Mouse (Mus musculus): ENCODE measurements around the gene Ifrd1. TPM values are rescaled to one million over a fixed set of nuclear protein-coding genes. Genes with fewer than 3 reads are reported as not detected.
A peak's percentile ranks its signal among the peaks of the same experiment; 100 is the strongest.

The Ifrd1 gene
- polyA plus RNA-seq, 1 experiment from 2014 or later = 108 TPM

DNA sequence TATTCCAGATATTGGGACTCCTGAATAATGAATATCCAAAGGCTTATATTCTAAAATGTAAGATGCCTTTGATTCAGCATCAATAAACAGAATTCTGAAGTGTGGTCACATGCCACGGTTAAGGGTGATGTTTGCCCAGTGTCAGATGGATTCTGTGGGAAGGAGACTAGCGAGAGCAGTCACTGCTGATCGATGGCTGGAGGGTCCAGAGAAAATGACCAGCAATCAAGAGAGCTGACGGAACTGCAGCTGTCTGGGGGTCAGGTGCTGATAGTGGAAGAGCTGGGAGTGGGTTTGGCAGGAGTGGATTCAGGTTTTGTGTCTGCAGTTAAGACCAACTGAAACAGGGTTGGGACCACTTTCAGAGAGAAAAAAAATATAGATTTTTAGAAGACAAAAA is 5.1 kb downstream of the Ifrd1 start:
- 81% methylated on average over 4 of the region's 4 CpGs for WGBS
- no peak overlapping the region for H3K4me2 ChIP-seq (replicated peaks)
- no peak overlapping the region for H3K27ac ChIP-seq (replicated peaks)
- no peak overlapping the region for H3K9ac ChIP-seq
- H3K9me3 ChIP-seq (replicated peaks) = no peaks in the 10 kb centered on the region
- H3K27me3 ChIP-seq = no peaks in the 10 kb centered on the region
- H3K4me1 ChIP-seq = no peaks in the 10 kb centered on the region
- no peak overlapping the region for H3K4me3 ChIP-seq (replicated peaks)
- H3K36me3 ChIP-seq = no peaks in the 10 kb centered on the region
- ATAC-seq (ENCODE audit: insufficient number of reproducible peaks, low FRiP score, low TSS enrichment, low read depth) = no peak

GRCm38 (mm10) chr12:40239161-40239560 is 9.1 kb downstream of the Ifrd1 start:
- Histone ChIP-seq H3K4me1 (no peaks in the 10 kb centered on the region), H3K27ac (replicated peaks) (no peak overlapping the region), H3K9me3 (replicated peaks) (no peaks in the 10 kb centered on the region), H3K27me3 (no peaks in the 10 kb centered on the region), H3K4me2 (replicated peaks) (no peak overlapping the region), H3K4me3 (replicated peaks) (no peak overlapping the region), H3K9ac (no peak overlapping the region), H3K36me3 (no peaks in the 10 kb centered on the region)
- whole genome bisulfite sequencing = 92% methylated on average over 7 of the region's 7 CpGs
- no peak for ATAC-seq (ENCODE audit: insufficient number of reproducible peaks, low FRiP score, low TSS enrichment, low read depth)

DNA sequence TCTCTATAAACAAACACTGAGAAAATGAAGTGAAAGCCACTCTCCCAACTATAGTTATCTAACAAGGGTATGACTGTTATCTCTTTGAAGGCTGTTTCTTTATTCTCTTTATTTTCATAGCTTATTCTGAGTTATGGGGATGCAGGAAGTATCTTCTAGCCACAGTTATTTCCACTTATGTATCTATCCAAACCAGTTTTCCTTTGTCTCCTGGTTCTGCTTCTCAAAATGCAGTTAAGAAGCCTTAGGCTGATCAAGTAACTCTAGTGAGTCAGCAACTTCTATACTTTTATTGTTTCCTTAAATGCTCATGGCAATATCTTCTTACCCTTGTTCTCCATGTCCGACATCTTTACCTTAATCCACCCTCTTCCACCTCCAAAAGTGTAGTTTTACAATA is 16.1 kb downstream of the Ifrd1 start:
- Histone ChIP-seq H3K36me3 (no peaks in the 10 kb centered on the region), H3K4me3 (replicated peaks) (no peak overlapping the region), H3K4me1 (no peaks in the 10 kb centered on the region), H3K4me2 (replicated peaks) (no peak overlapping the region), H3K9me3 (replicated peaks) (no peaks in the 10 kb centered on the region), H3K27me3 (no peaks in the 10 kb centered on the region), H3K27ac (replicated peaks) (no peak overlapping the region), H3K9ac (no peak overlapping the region)
- WGBS = 81% methylated on average over 1 of the region's 1 CpGs
- no peak for ATAC-seq (ENCODE audit: insufficient number of reproducible peaks, low FRiP score, low TSS enrichment, low read depth)

- Histone ChIP-seq H3K9ac (no peak overlapping the region), H3K27me3 (no peaks in the 10 kb centered on the region), H3K27ac (replicated peaks) (no peak overlapping the region), H3K36me3 (no peaks in the 10 kb centered on the region), H3K4me1 (no peaks in the 10 kb centered on the region), H3K4me2 (replicated peaks) (no peak overlapping the region), H3K9me3 (replicated peaks) (no peaks in the 10 kb centered on the region), H3K4me3 (replicated peaks) (no peak overlapping the region)
- ATAC-seq (ENCODE audit: insufficient number of reproducible peaks, low FRiP score, low TSS enrichment, low read depth) = no peak
- WGBS = 89% methylated on average over 2 of the region's 2 CpGs
Measured at GRCm38 (mm10) chr12:40231632-40232031, 16.7 kb downstream of the Ifrd1 start.

DNA sequence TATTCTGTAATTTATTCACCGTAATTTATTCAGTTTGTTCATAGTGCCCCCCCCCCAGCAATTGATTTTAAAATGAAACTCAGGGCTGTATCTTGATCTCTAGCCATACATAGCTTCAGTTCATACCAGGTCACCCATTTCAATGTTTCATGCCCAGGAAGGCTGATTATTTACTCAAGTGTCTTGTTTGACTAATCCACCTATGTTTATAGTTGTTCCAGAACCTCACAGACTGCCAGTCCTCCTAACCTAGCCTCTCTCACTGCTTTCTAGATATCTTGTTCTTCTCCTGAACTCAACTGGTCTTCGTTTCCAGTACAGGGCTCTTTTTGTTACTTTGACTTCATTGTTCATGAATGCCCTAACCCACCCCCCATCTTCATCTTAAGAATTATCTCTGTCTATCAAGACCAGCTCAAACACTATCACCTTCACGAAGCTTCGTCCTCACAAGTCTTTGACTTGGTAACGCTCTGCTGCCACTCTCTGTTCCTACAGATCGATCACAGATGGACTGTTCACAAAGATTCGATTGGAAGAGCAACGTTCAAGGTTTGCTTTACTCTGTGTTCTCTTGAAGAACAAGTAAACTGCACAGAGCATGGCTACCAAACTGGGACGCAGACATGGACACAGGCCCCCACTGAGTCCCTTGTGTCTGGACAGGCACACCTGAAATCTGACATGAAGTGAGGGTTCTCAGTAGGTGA is 24.0 kb downstream of the Ifrd1 start:
- WGBS = 92% methylated on average over 9 of the region's 9 CpGs
- no peak for ATAC-seq (ENCODE audit: insufficient number of reproducible peaks, low FRiP score, low TSS enrichment, low read depth)
- Histone ChIP-seq H3K9me3 (replicated peaks) (no peaks in the 10 kb centered on the region), H3K9ac (no peak overlapping the region), H3K27me3 (no peaks in the 10 kb centered on the region), H3K4me3 (replicated peaks) (no peak overlapping the region), H3K36me3 (no peaks in the 10 kb centered on the region), H3K4me1 (peaks cover 21% of the 10 kb centered on the region), H3K27ac (replicated peaks) (no peak overlapping the region), H3K4me2 (replicated peaks) (no peak overlapping the region)

DNA sequence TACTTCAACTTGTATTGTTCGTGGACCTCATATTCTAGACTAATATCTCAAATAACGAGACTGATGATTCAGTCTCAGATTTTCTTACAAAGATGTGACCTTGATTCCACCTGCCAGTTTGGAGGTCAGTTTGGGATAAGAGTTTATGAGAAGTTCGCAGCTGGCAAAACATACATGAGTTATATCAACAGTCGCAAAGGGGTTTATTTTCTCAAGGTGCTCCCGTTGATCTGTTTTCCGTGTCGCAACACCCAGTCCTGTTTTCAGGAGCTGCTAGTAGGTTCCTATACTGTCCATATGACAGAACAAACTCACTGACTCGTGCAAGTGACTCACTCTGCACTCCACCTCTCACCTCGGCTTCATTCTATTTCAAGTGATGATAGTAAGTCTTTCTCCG is 24.6 kb downstream of the Ifrd1 start:
- Histone ChIP-seq H3K27ac (replicated peaks) (peak overlapping the region; percentile 76; the same call in 1 of the 2 replicates), H3K4me2 (replicated peaks) (peak overlapping the region; percentile 66), H3K27me3 (no peaks in the 10 kb centered on the region), H3K4me1 (peaks cover 21% of the 10 kb centered on the region), H3K9ac (0 out of 2 replicates have a peak overlapping the region, but pooled peaks have one; percentile 37), H3K9me3 (replicated peaks) (no peaks in the 10 kb centered on the region), H3K4me3 (replicated peaks) (peak overlapping the region; percentile 85), H3K36me3 (no peaks in the 10 kb centered on the region)
- no peak for ATAC-seq (ENCODE audit: insufficient number of reproducible peaks, low FRiP score, low TSS enrichment, low read depth)
- WGBS = 47% methylated on average over 10 of the region's 10 CpGs

- Histone ChIP-seq H3K9me3 (replicated peaks) (no peaks in the 10 kb centered on the region), H3K9ac (peak overlapping the region; percentile 92), H3K4me2 (replicated peaks) (peak overlapping the region; percentile 66), H3K36me3 (no peaks in the 10 kb centered on the region), H3K27ac (replicated peaks) (peak overlapping the region; percentile 97), H3K27me3 (no peaks in the 10 kb centered on the region), H3K4me1 (peaks cover 21% of the 10 kb centered on the region), H3K4me3 (replicated peaks) (peak overlapping the region; percentile 85)
- ATAC-seq (ENCODE audit: insufficient number of reproducible peaks, low FRiP score, low TSS enrichment, low read depth) = peak; percentile 99
- under 1% methylated on average over 47 of the region's 47 CpGs for WGBS
Measured at GRCm38 (mm10) chr12:40223082-40223619, 25.2 kb downstream of the Ifrd1 start.

DNA sequence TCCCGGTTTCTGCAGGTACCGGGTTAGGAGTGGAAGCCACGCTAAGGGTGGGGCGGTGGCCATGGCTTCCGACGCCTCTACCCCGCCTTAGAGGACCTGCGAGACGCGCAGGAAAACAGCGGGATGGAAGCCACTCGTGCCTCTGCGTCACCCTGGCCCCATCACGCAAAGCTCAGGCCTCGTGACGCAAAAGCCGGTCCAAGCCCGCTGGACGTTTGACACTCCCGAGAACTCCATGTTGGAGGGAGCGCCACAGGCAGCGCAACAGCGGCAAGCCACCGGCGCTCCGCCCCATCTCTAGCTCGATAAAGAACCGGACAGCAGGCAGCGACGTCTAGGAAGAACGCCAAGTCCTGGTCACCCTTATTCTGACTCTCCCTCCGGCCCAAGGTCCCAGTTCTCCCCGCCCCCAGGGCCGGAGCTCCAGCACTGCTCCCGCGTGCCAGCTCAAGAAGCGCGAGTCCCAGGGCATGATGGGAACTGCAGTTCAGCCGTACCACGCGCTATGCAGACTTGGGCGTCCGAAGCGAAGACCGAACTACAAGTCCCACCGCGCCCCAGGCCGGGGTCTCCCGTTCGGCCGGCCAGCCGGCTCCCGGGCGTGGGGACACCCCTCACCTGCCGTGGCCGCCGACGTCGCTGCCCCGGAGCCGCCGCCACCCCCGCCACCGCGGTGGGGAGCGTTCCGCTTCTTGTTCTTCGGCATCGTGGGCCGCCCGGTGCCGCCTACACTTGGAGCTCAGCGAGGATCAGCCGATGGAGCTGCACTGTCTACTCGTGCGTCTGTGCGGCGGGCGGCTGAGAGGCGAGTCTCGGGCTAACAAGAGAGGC is 25.8 kb downstream of the Ifrd1 start:
- Histone ChIP-seq H3K27me3 (no peaks in the 10 kb centered on the region), H3K36me3 (no peaks in the 10 kb centered on the region), H3K4me1 (peaks cover 21% of the 10 kb centered on the region), H3K9ac (peak overlapping the region; percentile 92), H3K4me2 (replicated peaks) (peak overlapping the region; percentile 66), H3K9me3 (replicated peaks) (no peaks in the 10 kb centered on the region), H3K4me3 (replicated peaks) (peak overlapping the region; percentile 85), H3K27ac (replicated peaks) (peak overlapping the region; percentile 97)
- under 1% methylated on average over 81 of the region's 81 CpGs for WGBS
- peak; percentile 94 for ATAC-seq (ENCODE audit: insufficient number of reproducible peaks, low FRiP score, low TSS enrichment, low read depth)

DNA sequence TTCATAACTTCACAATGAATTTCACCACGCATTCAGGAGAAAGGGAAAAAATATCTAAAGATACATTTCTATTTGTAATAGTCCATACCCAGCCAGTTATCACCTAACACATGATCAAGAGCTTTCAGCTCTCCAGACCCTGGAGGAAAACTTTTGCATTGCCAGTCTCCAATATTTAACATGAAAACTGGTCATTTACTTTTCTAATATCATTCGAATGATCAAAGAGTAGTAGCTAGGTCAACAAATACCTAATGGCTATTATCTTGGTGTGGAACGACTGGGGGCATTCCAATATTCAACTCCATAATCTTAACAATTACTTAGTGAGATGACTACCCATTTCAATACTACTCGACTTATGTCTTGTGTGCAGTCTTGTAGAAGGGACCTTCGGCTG is 26.7 kb downstream of the Ifrd1 start:
- Histone ChIP-seq H3K9me3 (replicated peaks) (no peaks in the 10 kb centered on the region), H3K27ac (replicated peaks) (no peak overlapping the region; the same call in 1 of the 2 replicates), H3K27me3 (no peaks in the 10 kb centered on the region), H3K4me1 (peaks cover 21% of the 10 kb centered on the region), H3K36me3 (no peaks in the 10 kb centered on the region; the same call in 1 of the 2 replicates), H3K4me3 (replicated peaks) (peak overlapping the region; percentile 85), H3K4me2 (replicated peaks) (peak overlapping the region; percentile 66), H3K9ac (peak overlapping the region; percentile 62)
- ATAC-seq (ENCODE audit: insufficient number of reproducible peaks, low FRiP score, low TSS enrichment, low read depth) = no peak
- WGBS = 12% methylated on average over 5 of the region's 5 CpGs

GRCm38 (mm10) chr12:40220896-40221295 is 27.4 kb downstream of the Ifrd1 start:
- no peaks in the 10 kb centered on the region for H3K27me3 ChIP-seq
- H3K9ac ChIP-seq = no peak overlapping the region
- no peak overlapping the region for H3K27ac ChIP-seq (replicated peaks)
- no peaks in the 10 kb centered on the region for H3K9me3 ChIP-seq (replicated peaks)
- peak overlapping the region; percentile 66 for H3K4me2 ChIP-seq (replicated peaks)
- WGBS = 4% methylated on average over 3 of the region's 3 CpGs
- no peak for ATAC-seq (ENCODE audit: insufficient number of reproducible peaks, low FRiP score, low TSS enrichment, low read depth)
- peaks cover 3% of the 10 kb centered on the region; the same call in 1 of the 2 replicates for H3K36me3 ChIP-seq
- peak overlapping the region; percentile 85 for H3K4me3 ChIP-seq (replicated peaks)
- H3K4me1 ChIP-seq = peaks cover 21% of the 10 kb centered on the region

DNA sequence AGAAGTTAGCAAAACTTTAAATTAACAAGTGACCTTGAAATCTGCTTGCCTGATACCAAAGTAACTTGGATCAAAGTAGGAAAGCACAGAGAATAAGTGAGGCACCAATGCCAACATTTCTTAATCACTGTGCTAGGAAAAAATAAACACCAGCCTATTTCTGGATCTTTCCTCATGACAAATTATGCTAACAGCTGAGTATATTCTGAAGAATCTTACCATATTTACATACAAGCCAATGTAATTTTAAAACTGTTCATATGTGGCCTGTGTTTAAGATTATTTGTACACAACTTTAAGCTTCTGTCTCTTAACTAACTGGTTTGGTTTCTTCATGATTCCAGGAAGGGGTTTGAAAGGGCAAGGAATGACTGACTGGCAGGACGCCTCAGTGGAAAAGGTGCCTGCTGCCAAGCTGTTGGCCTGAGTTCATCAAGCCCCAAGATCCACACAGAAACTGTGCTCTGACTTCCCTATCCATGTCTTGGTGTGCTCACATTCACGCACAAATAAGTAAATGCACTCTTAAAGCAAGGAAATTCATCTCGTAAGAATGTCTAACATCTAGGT is 28.2 kb downstream of the Ifrd1 start:
- 29% methylated on average over 3 of the region's 3 CpGs for whole genome bisulfite sequencing
- H3K27ac ChIP-seq (replicated peaks) = peak overlapping the region; percentile 41; the same call in 1 of the 2 replicates
- H3K9ac ChIP-seq = no peak overlapping the region

More for the DNA sequence above, 28.2 kb downstream of the Ifrd1 start:
- no peak for ATAC-seq (ENCODE audit: insufficient number of reproducible peaks, low FRiP score, low TSS enrichment, low read depth)
- H3K9me3 ChIP-seq (replicated peaks) = no peaks in the 10 kb centered on the region
- peaks cover 21% of the 10 kb centered on the region for H3K4me1 ChIP-seq
- H3K4me3 ChIP-seq (replicated peaks) = 0 out of 2 replicates have a peak overlapping the region, but pooled peaks have one; percentile 85
- peaks cover 11% of the 10 kb centered on the region for H3K36me3 ChIP-seq
- H3K4me2 ChIP-seq (replicated peaks) = peak overlapping the region; percentile 66
- H3K27me3 ChIP-seq = no peaks in the 10 kb centered on the region
